Mouse (Mus musculus) heart, adult 2 months (tissue): ENCODE data around the gene Fam83e.

Source experiments
- CTCF ChIP-seq: fragments of 200-600 bp; IDR thresholded peaks from 2 replicates; pipeline ENCODE4 v1.8.1; 2022; ENCODE audit warnings: antibody characterized with exemption, mild to moderate bottlenecking, moderate library complexity
- EP300 ChIP-seq: fragments of 200-500 bp; IDR thresholded peaks from 2 replicates; pipeline ENCODE4 v1.6.1; 2011; ENCODE audit warnings: low read depth, low read length, control low read depth; ENCODE audit not compliant: insufficient read depth

DNA sequence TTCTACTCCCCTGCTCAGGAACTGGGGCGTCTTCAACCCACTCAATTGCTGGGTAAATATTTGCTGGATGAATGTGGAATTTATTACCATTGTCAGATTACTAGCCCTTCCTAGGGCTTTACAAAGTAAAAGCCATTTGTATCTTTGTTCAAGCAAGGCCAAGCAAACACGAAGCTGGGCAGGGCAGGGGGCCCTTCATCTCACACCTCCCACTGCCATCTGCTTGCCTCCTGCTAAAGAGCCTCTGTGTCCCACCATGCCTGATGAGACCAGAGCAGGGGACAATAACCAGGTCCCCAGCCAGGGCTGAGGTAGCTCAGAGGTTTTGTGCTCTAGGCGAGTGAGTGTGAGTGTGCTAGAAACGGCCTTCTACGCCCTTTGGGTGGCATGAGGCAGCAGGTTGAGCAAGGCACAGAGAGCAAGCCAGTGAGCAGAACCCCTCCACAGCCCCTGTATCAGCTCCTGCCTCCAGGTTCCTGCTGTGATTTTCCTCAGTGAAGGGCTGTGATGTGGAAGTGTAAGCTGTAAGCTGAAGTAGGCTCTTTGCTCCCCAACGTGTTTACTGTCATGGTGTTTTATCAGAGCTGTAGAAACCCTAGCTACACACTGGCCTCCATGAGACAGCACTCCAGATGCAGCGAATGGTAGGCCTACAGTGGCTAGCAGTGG lies 43.3 kb upstream of the Fam83e start:
- no peak for TF ChIP-seq CTCF
- TF ChIP-seq EP300 = no peak
